Mouse (Mus musculus): ENCODE data around the gene Mroh8.
"Not testable (repeated sequence)": the region's sequence is repeated elsewhere in the genome, so short reads cannot be mapped to it uniquely, and the experiment has no call there.

Gene Mroh8

GRCm38 (mm10) chr2:157198405-157198804 lies 80.9 kb downstream of the Mroh8 start:
- not testable (repeated sequence) for DNase-seq (ENCODE audit: low spot score in 2 of 2)

GRCm38 (mm10) chr2:157190651-157191050 lies 88.7 kb downstream of the Mroh8 start:
- no peak for DNase-seq (ENCODE audit: low spot score in 2 of 2)

- DNase-seq (ENCODE audit: low spot score in 2 of 2): no peak
Observed at GRCm38 (mm10) chr2:157187223-157187622, 92.1 kb downstream of the Mroh8 start.

- no peak for DNase-seq (ENCODE audit: low spot score in 2 of 2)
Observed at GRCm38 (mm10) chr2:157186504-157186903, 92.8 kb downstream of the Mroh8 start.

- DNase-seq (ENCODE audit: low spot score in 2 of 2): no peak
Observed at GRCm38 (mm10) chr2:157185022-157185660, 94.2 kb downstream of the Mroh8 start.

- DNase-seq (ENCODE audit: low spot score in 2 of 2): no peak
Observed at GRCm38 (mm10) chr2:157178167-157178566, 101.2 kb downstream of the Mroh8 start.

- no peak for DNase-seq (ENCODE audit: low spot score in 2 of 2)
Observed at GRCm38 (mm10) chr2:157176248-157176647, 103.1 kb downstream of the Mroh8 start.

GRCm38 (mm10) chr2:157174416-157174815 lies 104.9 kb downstream of the Mroh8 start:
- no peak for DNase-seq (ENCODE audit: low spot score in 2 of 2)

- no peak for DNase-seq (ENCODE audit: low spot score in 2 of 2)
Observed at GRCm38 (mm10) chr2:157173555-157173954, 105.8 kb downstream of the Mroh8 start.

GRCm38 (mm10) chr2:157172984-157173383 lies 106.4 kb downstream of the Mroh8 start:
- DNase-seq (ENCODE audit: low spot score in 2 of 2): no peak

GRCm38 (mm10) chr2:157170626-157171025 lies 108.7 kb downstream of the Mroh8 start:
- DNase-seq (ENCODE audit: low spot score in 2 of 2): no peak

GRCm38 (mm10) chr2:157170166-157170565 lies 109.2 kb downstream of the Mroh8 start:
- DNase-seq (ENCODE audit: low spot score in 2 of 2): no peak

- DNase-seq (ENCODE audit: low spot score in 2 of 2): no peak
Observed at GRCm38 (mm10) chr2:157166371-157167080, 112.8 kb downstream of the Mroh8 start.

- DNase-seq (ENCODE audit: low spot score in 2 of 2): not testable (repeated sequence)
Observed at GRCm38 (mm10) chr2:157165312-157166224, 113.8 kb downstream of the Mroh8 start.

GRCm38 (mm10) chr2:157164101-157164500 lies 115.2 kb downstream of the Mroh8 start:
- DNase-seq (ENCODE audit: low spot score in 2 of 2): no peak
